Mouse (Mus musculus): ENCODE results near the gene Efna5.

GRCm38 (mm10) chr17:62720740-62721450, 160.2 kb downstream of the Efna5 start:
- no peak for TF ChIP-seq CTCF (IDR thresholded peaks at IDR 0.05; ENCODE audit: extremely low read depth, insufficient read length, insufficient replicate concordance, low read depth, low read length)
- TF ChIP-seq POLR2A (IDR thresholded peaks at IDR 0.05; ENCODE audit: low read depth, low read length), result no peak
